Mouse (Mus musculus) myocyte (in vitro differentiated cells): ENCODE measurements around the gene Fam107b.

Experiments
- CEBPB ChIP-seq: IDR thresholded peaks from 2 replicates; pipeline ENCODE4 v1.6.1; 2011; ENCODE audit warnings: mild to moderate bottlenecking, moderate library complexity; ENCODE audit not compliant: poor library complexity, insufficient read depth, severe bottlenecking
- MYOG ChIP-seq, 3 experiments: IDR thresholded peaks; one replicate each; pipeline ENCODE4 v1.6.1; 2011; ENCODE audit warnings: control low read depth in 2 of 3, low read depth in 2 of 3, mild to moderate bottlenecking in 2 of 3; ENCODE audit not compliant: insufficient read length in 2 of 3, control insufficient read depth in 1 of 3, insufficient read depth in 1 of 3
- POLR2A ChIP-seq: IDR thresholded peaks from one replicate; pipeline ENCODE4 v1.6.1; 2011; ENCODE audit warnings: low read depth, mild to moderate bottlenecking, control low read depth, moderate library complexity; ENCODE audit not compliant: insufficient read length
- POLR2AphosphoS2 ChIP-seq: IDR thresholded peaks from one replicate; pipeline ENCODE4 v1.6.1; 2011; ENCODE audit warnings: low read depth, control low read depth; ENCODE audit not compliant: insufficient read length
- USF1 ChIP-seq: IDR thresholded peaks from one replicate; pipeline ENCODE4 v1.6.1; 2011; ENCODE audit warnings: low read depth, mild to moderate bottlenecking, control low read depth, moderate library complexity

GRCm38 (mm10) chr2:3742519-3742918 lies 172.2 kb downstream of the Fam107b start:
- TF ChIP-seq POLR2A (no peak), MYOG (IDR thresholded peaks at IDR 0.05; ENCODE audit: control insufficient read depth in 1 of 3, insufficient read depth in 1 of 3, insufficient read length in 2 of 3, low read depth in 2 of 3) (no peak), POLR2AphosphoS2 (no peak), CEBPB (no peak), USF1 (no peak)
